Mouse (Mus musculus): Measurements from ENCODE around the gene Lrsam1. TPM values are rescaled to one million over a fixed set of nuclear protein-coding genes. Genes with fewer than 3 reads are reported as not detected.

Gene Lrsam1
- polyA plus RNA-seq, 1 experiment from 2014 or later = 24.5 TPM

DNA sequence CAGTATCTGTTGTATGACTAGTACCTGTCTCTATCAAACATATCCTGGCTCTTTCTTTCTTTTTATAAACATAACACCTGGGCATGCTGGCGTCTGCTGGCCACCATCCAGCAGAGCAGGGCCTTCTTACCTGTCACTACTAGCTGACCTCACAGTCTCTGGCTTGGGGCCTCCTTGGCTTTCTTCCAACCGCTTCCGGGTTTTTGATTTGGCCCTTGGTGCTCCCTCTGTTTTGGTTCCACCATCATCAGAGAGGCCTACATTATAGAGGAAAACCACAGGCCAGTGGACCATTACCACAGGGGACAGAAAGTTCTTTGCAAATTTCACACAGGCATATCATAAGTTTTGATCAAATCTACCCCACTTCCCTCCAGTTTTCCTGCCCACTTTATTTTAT is 28.0 kb upstream of the Lrsam1 start:
- Histone ChIP-seq H3K4me3 (ENCODE audit: low read length) (no peak overlapping the region), H3K27me3 (replicated peaks; ENCODE audit: control insufficient read depth, insufficient read depth, low read length) (no peaks in the 10 kb centered on the region), H3K4me1 (ENCODE audit: control insufficient read depth, insufficient read depth, low read depth, low read length) (no peaks in the 10 kb centered on the region), H3K36me3 (ENCODE audit: control insufficient read depth, insufficient read depth, low read length) (0 out of 2 replicates have a peak, but pooled peaks cover 7% of the 10 kb centered on the region), H3K4me2 (ENCODE audit: low read length) (no peak overlapping the region), H3K9ac (ENCODE audit: low read depth, low read length) (no peak overlapping the region), H3K9me3 (ENCODE audit: control insufficient read depth, low read length) (no peaks in the 10 kb centered on the region), H3K27ac (ENCODE audit: low read depth, low read length) (no peak overlapping the region)
- 78% methylated on average over 3 of the region's 3 CpGs for WGBS
- no peak for ATAC-seq

DNA sequence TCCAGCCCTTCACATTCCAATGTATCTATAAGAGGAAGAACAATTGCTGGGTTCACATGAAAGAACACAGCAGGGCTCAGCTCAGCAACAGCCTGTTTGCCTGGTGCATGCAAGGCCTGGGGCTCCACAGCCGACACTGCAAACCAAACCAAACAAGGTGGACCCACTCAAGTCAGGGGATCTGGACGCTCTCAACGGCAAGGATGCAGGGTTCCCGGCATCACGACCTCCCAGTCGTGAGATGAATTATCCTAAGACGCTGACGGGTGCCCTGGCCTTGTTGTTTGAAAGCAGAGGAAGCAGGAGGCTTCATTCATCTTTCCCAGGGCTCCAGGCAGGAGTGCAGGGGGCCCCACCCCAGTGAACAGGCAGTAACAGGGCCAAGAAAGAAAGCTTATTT is 24.4 kb upstream of the Lrsam1 start:
- Histone ChIP-seq H3K4me3 (ENCODE audit: low read length) (no peak overlapping the region), H3K9ac (ENCODE audit: low read depth, low read length) (no peak overlapping the region), H3K27me3 (replicated peaks; ENCODE audit: control insufficient read depth, insufficient read depth, low read length) (no peaks in the 10 kb centered on the region), H3K27ac (ENCODE audit: low read depth, low read length) (no peak overlapping the region), H3K4me2 (ENCODE audit: low read length) (no peak overlapping the region), H3K36me3 (ENCODE audit: control insufficient read depth, insufficient read depth, low read length) (no peaks in the 10 kb centered on the region), H3K4me1 (ENCODE audit: control insufficient read depth, insufficient read depth, low read depth, low read length) (peaks cover 14% of the 10 kb centered on the region), H3K9me3 (ENCODE audit: control insufficient read depth, low read length) (no peaks in the 10 kb centered on the region)
- ATAC-seq = no peak
- 58% methylated on average over 8 of the region's 8 CpGs for WGBS

DNA sequence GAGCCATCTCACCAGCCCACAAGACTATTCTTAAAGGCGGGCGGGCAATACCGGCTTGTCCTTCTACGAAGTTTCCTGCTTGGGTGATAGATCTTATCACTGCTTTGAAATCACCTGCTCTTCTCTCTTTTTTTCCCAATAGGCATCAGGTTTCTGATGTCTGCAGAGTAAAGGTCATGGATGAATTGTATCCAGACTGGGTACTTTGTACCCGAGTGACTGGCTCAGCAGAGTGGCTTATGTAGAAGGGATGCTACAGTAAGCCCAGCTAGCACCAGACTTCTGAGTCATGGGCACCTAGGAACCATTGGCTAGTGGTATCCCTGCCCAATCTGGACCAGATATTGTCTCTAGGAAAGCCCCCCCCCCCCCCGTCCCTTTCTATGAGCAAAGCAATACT is 22.2 kb upstream of the Lrsam1 start:
- H3K4me2 ChIP-seq (ENCODE audit: low read length) = no peak overlapping the region
- H3K4me1 ChIP-seq (ENCODE audit: control insufficient read depth, insufficient read depth, low read depth, low read length) = peaks cover 16% of the 10 kb centered on the region
- H3K9me3 ChIP-seq (ENCODE audit: control insufficient read depth, low read length) = no peaks in the 10 kb centered on the region
- no peaks in the 10 kb centered on the region for H3K27me3 ChIP-seq (replicated peaks; ENCODE audit: control insufficient read depth, insufficient read depth, low read length)
- no peaks in the 10 kb centered on the region for H3K36me3 ChIP-seq (ENCODE audit: control insufficient read depth, insufficient read depth, low read length)
- no peak for ATAC-seq
- WGBS = 72% methylated on average over 6 of the region's 6 CpGs
- H3K27ac ChIP-seq (ENCODE audit: low read depth, low read length) = no peak overlapping the region
- no peak overlapping the region for H3K9ac ChIP-seq (ENCODE audit: low read depth, low read length)
- no peak overlapping the region for H3K4me3 ChIP-seq (ENCODE audit: low read length)

DNA sequence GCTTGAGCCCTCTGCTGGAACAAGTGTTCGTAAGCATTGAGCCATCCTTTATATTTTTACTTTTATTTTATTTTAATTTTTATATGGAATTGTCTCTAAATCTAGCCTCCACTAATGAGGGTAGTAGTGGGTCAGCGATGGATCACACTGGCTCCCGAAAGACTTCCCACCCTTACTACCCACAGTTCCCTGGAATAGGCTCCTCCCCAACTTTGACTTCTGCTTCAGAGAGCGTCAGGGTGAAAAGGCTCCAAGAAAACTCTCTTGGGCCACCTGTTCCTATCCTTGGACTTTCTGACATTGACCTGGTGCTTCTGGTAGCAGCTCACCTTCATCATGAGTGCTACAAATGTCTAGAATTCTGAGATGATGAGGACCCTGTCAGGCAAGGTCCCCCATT is 21.3 kb upstream of the Lrsam1 start:
- H3K27me3 ChIP-seq (replicated peaks; ENCODE audit: control insufficient read depth, insufficient read depth, low read length) = no peaks in the 10 kb centered on the region
- peak overlapping the region; percentile 97 for H3K4me2 ChIP-seq (ENCODE audit: low read length)
- H3K4me3 ChIP-seq (ENCODE audit: low read length) = peak overlapping the region; percentile 67
- H3K4me1 ChIP-seq (ENCODE audit: control insufficient read depth, insufficient read depth, low read depth, low read length) = peaks cover 16% of the 10 kb centered on the region
- 4% methylated on average over 4 of the region's 4 CpGs for WGBS
- H3K36me3 ChIP-seq (ENCODE audit: control insufficient read depth, insufficient read depth, low read length) = no peaks in the 10 kb centered on the region
- no peak for ATAC-seq
- H3K9ac ChIP-seq (ENCODE audit: low read depth, low read length) = no peak overlapping the region
- H3K9me3 ChIP-seq (ENCODE audit: control insufficient read depth, low read length) = no peaks in the 10 kb centered on the region
- H3K27ac ChIP-seq (ENCODE audit: low read depth, low read length) = no peak overlapping the region

DNA sequence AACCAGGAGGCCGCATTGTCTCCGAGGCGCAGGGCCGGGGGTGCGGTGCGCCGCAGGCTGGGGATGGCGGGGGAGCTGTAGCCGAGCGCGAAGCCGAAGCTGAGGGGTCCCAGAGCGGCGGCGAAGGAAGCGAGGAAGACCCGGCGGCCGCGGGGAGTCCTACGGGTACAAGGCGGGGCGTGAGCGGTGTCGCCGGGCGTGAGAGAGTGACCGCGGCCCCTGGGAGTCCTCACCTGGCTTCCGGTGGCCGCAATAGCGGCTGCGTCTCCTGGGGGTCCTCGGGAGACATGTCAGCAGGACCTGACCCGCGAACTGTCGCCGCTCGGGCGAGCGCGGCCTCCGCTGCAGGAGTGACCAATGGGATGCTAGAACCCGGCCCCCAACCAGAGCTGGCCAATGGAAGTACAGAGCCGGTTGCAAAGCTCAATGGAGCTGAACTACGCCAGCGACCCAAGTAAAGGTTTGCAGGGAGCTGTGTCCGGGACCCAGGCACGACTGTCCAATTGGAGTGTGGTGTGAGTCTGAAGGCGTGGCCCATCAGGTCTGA is 20.4 kb upstream of the Lrsam1 start, which contains the start of gene Slc2a8:
Gene Slc2a8 (minus strand): TSS at position 359 of the 547 bp plus-strand sequence.
- Histone ChIP-seq H3K9ac (ENCODE audit: low read depth, low read length) (peak within 1 kb of the TSS; percentile 74), H3K27ac (ENCODE audit: low read depth, low read length) (peak within 1 kb of the TSS; percentile 79), H3K36me3 (ENCODE audit: control insufficient read depth, insufficient read depth, low read length) (no peaks in the 10 kb centered on the region), H3K9me3 (ENCODE audit: control insufficient read depth, low read length) (no peaks in the 10 kb centered on the region), H3K4me3 (ENCODE audit: low read length) (peak within 1 kb of the TSS; percentile 67), H3K4me2 (ENCODE audit: low read length) (peak within 1 kb of the TSS; percentile 97), H3K4me1 (ENCODE audit: control insufficient read depth, insufficient read depth, low read depth, low read length) (peaks cover 16% of the 10 kb centered on the region), H3K27me3 (replicated peaks; ENCODE audit: control insufficient read depth, insufficient read depth, low read length) (no peaks in the 10 kb centered on the region)
- peak; percentile 98 for ATAC-seq
- under 1% methylated on average over 44 of the region's 50 CpGs for WGBS

DNA sequence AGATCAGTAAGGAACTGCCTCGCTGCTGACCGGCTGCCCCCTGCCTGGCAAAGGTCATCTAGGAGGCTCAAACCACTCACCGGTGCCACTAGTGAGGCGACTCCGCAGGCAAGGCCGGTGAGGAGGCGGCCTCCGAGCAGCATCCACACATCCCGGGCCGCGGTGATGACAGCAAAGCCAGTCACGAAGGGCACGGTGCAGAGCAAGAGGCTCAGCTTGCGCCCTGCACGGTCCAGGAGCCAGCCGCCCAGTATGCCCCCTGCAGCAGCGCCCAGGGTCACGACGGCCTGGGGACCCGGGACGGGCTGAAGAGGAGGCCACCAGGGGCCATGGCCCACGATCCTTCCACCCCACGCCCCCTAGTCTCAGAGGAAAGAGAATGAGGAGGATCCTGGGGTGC is 19.9 kb upstream of the Lrsam1 start:
- WGBS = under 1% methylated on average over 22 of the region's 23 CpGs
- no peaks in the 10 kb centered on the region for H3K9me3 ChIP-seq (ENCODE audit: control insufficient read depth, low read length)
- peak overlapping the region; percentile 79 for H3K27ac ChIP-seq (ENCODE audit: low read depth, low read length)
- H3K9ac ChIP-seq (ENCODE audit: low read depth, low read length) = peak overlapping the region; percentile 74
- peaks cover 16% of the 10 kb centered on the region for H3K4me1 ChIP-seq (ENCODE audit: control insufficient read depth, insufficient read depth, low read depth, low read length)
- peak overlapping the region; percentile 67 for H3K4me3 ChIP-seq (ENCODE audit: low read length)
- H3K27me3 ChIP-seq (replicated peaks; ENCODE audit: control insufficient read depth, insufficient read depth, low read length) = no peaks in the 10 kb centered on the region
- peak overlapping the region; percentile 97 for H3K4me2 ChIP-seq (ENCODE audit: low read length)
- no peaks in the 10 kb centered on the region for H3K36me3 ChIP-seq (ENCODE audit: control insufficient read depth, insufficient read depth, low read length)
- ATAC-seq = peak; percentile 30

DNA sequence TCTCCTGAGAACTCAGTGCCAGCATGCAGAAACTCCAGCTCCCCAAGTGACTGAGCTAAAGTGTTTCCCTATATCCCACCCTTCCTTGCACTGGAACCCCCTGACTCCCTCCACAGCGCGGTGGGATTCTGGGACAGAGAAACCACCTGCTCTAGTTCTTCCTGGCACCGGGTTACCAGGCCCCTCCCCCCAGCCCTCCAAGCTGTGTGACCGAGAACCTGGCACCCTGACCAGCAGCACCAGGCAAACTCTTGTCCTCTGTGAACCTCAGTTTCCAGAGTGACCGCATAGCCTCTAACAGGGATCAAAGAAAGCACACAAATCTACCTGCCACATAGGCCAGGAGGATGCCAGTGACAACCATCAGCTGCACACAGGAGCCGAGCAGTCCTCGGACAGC is 18.3 kb upstream of the Lrsam1 start:
- Histone ChIP-seq H3K4me1 (ENCODE audit: control insufficient read depth, insufficient read depth, low read depth, low read length) (peaks cover 16% of the 10 kb centered on the region), H3K27me3 (replicated peaks; ENCODE audit: control insufficient read depth, insufficient read depth, low read length) (no peaks in the 10 kb centered on the region), H3K27ac (ENCODE audit: low read depth, low read length) (no peak overlapping the region), H3K36me3 (ENCODE audit: control insufficient read depth, insufficient read depth, low read length) (no peaks in the 10 kb centered on the region), H3K4me2 (ENCODE audit: low read length) (no peak overlapping the region), H3K4me3 (ENCODE audit: low read length) (no peak overlapping the region), H3K9me3 (ENCODE audit: control insufficient read depth, low read length) (no peaks in the 10 kb centered on the region), H3K9ac (ENCODE audit: low read depth, low read length) (no peak overlapping the region)
- no peak for ATAC-seq
- WGBS = 82% methylated on average over 7 of the region's 7 CpGs

DNA sequence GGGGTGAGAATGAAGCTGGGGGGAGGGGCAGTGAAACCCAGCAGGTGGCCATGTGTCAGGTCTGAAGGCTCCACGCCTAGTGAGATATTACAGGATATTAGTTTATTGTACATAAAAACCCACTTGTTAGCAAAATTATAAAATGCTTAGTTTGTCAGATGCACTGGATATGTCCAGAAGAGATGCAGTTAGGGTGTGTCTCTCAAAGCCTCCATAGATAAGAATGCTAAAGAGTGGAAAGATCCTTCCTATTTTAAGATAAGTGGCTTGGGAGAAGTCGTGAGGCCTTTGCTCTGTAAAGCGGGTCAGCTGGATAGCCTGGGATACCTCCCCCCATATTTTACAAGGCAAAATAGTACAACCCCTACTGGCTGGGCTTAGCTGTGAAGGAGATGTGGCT is 17.3 kb upstream of the Lrsam1 start:
- H3K27me3 ChIP-seq (replicated peaks; ENCODE audit: control insufficient read depth, insufficient read depth, low read length) = no peaks in the 10 kb centered on the region
- no peak for ATAC-seq
- H3K9me3 ChIP-seq (ENCODE audit: control insufficient read depth, low read length) = no peaks in the 10 kb centered on the region
- H3K4me2 ChIP-seq (ENCODE audit: low read length) = no peak overlapping the region
- no peak overlapping the region for H3K4me3 ChIP-seq (ENCODE audit: low read length)
- peaks cover 16% of the 10 kb centered on the region for H3K4me1 ChIP-seq (ENCODE audit: control insufficient read depth, insufficient read depth, low read depth, low read length)
- peaks cover 6% of the 10 kb centered on the region; the same call in 1 of the 2 replicates for H3K36me3 ChIP-seq (ENCODE audit: control insufficient read depth, insufficient read depth, low read length)
- H3K27ac ChIP-seq (ENCODE audit: low read depth, low read length) = no peak overlapping the region
- 75% methylated on average over 3 of the region's 3 CpGs for WGBS
- H3K9ac ChIP-seq (ENCODE audit: low read depth, low read length) = no peak overlapping the region

DNA sequence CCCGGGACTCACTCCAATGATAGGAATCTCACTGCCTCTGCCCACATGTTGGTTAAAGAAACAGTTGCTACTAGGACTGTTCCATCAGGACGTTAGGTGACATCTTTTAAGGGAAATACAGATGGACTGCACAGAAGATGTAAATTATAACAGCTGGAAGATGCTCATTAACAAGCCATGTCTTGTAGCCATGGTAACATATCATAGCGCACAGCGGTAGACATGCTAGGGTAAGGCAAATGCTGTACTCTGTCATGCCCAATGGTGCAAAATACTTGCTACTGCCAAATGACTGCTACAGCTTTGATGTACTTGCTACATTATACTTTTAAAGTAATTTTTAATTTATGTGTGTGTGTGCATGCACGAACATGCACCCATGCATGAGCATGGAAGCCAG is 15.7 kb upstream of the Lrsam1 start:
- H3K27ac ChIP-seq (ENCODE audit: low read depth, low read length) = no peak overlapping the region

More for the DNA sequence above, 15.7 kb upstream of the Lrsam1 start:
- H3K4me1 ChIP-seq (ENCODE audit: control insufficient read depth, insufficient read depth, low read depth, low read length) = peaks cover 7% of the 10 kb centered on the region
- H3K36me3 ChIP-seq (ENCODE audit: control insufficient read depth, insufficient read depth, low read length) = peaks cover 17% of the 10 kb centered on the region; the same call in 1 of the 2 replicates
- H3K9me3 ChIP-seq (ENCODE audit: control insufficient read depth, low read length) = no peaks in the 10 kb centered on the region
- H3K4me3 ChIP-seq (ENCODE audit: low read length) = no peak overlapping the region
- 69% methylated on average over 5 of the region's 5 CpGs for WGBS
- no peak overlapping the region for H3K9ac ChIP-seq (ENCODE audit: low read depth, low read length)
- H3K27me3 ChIP-seq (replicated peaks; ENCODE audit: control insufficient read depth, insufficient read depth, low read length) = no peaks in the 10 kb centered on the region
- no peak overlapping the region for H3K4me2 ChIP-seq (ENCODE audit: low read length)
- ATAC-seq = no peak

All from hindbrain, embryonic 16.5 days (tissue).